Mouse (Mus musculus) heart, embryonic 11.5 days (tissue): ENCODE measurements at regions not wholly inside any gene's neighbourhood (a gene's known extent, or its start where the extent isn't known, plus 50 kb on each side); places are given as distances from the start of the nearest gene placed in this dataset.
A peak's percentile ranks its signal among the peaks of the same experiment; 100 is the strongest.

Experiments
- ATAC-seq: fragments of 200-750 bp; cut with Nextera tagmentation; replicated peaks from 2 replicates; pipeline ENCODE4 v1.8.0; 2017; ENCODE audit warnings: moderate library complexity; ENCODE audit not compliant: insufficient number of reproducible peaks, low FRiP score, low TSS enrichment
- H3K27ac ChIP-seq: fragments of 300-500 bp; sonication (generic); 2 replicates; pipeline ENCODE4 v1.5.1; 2014; ENCODE audit warnings: mild to moderate bottlenecking, low read depth, low read length
- H3K27me3 ChIP-seq: fragments of 300-500 bp; sonication (generic); 2 replicates; pipeline ENCODE4 v1.6.1; 2014; ENCODE audit warnings: mild to moderate bottlenecking, low read length, mixed read lengths; ENCODE audit not compliant: control insufficient read depth, insufficient read depth
- H3K36me3 ChIP-seq: fragments of 300-500 bp; sonication (generic); 2 replicates; pipeline ENCODE4 v1.6.1; 2014; ENCODE audit warnings: mild to moderate bottlenecking, low read length, moderate library complexity, mixed read lengths; ENCODE audit not compliant: control insufficient read depth, insufficient read depth
- H3K4me1 ChIP-seq: fragments of 300-500 bp; sonication (generic); 2 replicates; pipeline ENCODE4 v1.6.1; 2014; ENCODE audit warnings: low read length; ENCODE audit not compliant: control insufficient read depth, insufficient read depth
- H3K4me2 ChIP-seq: fragments of 300-500 bp; sonication (generic); 2 replicates; pipeline ENCODE4 v1.6.1; 2014; ENCODE audit warnings: mild to moderate bottlenecking, moderate library complexity
- H3K4me3 ChIP-seq: fragments of 300-500 bp; sonication (generic); 2 replicates; pipeline ENCODE4 v1.5.1; 2014; ENCODE audit warnings: low read depth, low read length
- H3K9ac ChIP-seq: fragments of 300-500 bp; sonication (generic); 2 replicates; pipeline ENCODE4 v1.6.1; 2014; ENCODE audit warnings: mild to moderate bottlenecking, low read depth, low read length, moderate library complexity
- H3K9me3 ChIP-seq: fragments of 300-500 bp; sonication (generic); replicated peaks from 2 replicates; pipeline ENCODE4 v1.6.1; 2016; ENCODE audit warnings: low read length; ENCODE audit not compliant: control insufficient read depth
- WGBS: fragments of 180-500 bp; shearing (Covaris S2); extraction: QIAGEN DNeasy Blood & Tissue Kit; methylation state at CpG from one replicate; pipeline ENCODE4 v1.1.7; 2014; ENCODE audit not compliant: insufficient replicate concordance; 5-methylcytosine and 5-hydroxymethylcytosine counted together

GRCm38 (mm10) chr15:42301956-42302355 is 2167.8 kb downstream of the 9330182O14Rik start:
- ATAC-seq: no peak
- H3K27ac ChIP-seq: no peak overlapping the region
- no peaks in the 10 kb centered on the region for H3K4me1 ChIP-seq
- no peaks in the 10 kb centered on the region for H3K36me3 ChIP-seq
- no peaks in the 10 kb centered on the region for H3K27me3 ChIP-seq
- H3K9ac ChIP-seq: no peak overlapping the region
- no peak overlapping the region for H3K4me3 ChIP-seq
- WGBS: 93% methylated on average over 1 of the region's 1 CpGs
- H3K9me3 ChIP-seq: no peaks in the 10 kb centered on the region
- H3K4me2 ChIP-seq: no peak overlapping the region

DNA sequence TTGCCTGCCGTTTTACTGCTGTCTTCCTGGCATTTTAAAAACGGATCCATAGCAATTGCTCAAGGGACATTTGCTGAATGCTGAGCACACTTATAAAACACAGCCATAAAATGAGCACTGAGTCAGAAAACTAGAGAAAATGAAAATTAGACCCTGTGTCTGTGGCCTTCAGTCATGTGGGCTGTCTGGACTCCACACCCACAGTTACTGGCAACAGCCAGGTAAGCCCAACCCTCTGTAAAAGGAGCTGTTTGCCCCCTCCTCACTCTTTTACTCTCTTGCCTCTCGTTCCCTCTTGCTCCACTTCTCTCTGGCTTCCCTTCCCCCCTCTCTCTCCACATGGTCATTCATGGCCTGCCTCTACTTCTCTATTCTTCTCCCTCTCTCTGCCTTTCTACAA is 2169.9 kb downstream of the 9330182O14Rik start:
- no peak overlapping the region for H3K27ac ChIP-seq
- no peaks in the 10 kb centered on the region for H3K27me3 ChIP-seq
- H3K4me1 ChIP-seq: no peaks in the 10 kb centered on the region
- H3K9me3 ChIP-seq: no peaks in the 10 kb centered on the region
- 69% methylated on average over 3 of the region's 3 CpGs for whole genome bisulfite sequencing
- H3K4me2 ChIP-seq: no peak overlapping the region
- no peak overlapping the region for H3K4me3 ChIP-seq
- ATAC-seq: no peak
- H3K36me3 ChIP-seq: no peaks in the 10 kb centered on the region
- H3K9ac ChIP-seq: no peak overlapping the region

DNA sequence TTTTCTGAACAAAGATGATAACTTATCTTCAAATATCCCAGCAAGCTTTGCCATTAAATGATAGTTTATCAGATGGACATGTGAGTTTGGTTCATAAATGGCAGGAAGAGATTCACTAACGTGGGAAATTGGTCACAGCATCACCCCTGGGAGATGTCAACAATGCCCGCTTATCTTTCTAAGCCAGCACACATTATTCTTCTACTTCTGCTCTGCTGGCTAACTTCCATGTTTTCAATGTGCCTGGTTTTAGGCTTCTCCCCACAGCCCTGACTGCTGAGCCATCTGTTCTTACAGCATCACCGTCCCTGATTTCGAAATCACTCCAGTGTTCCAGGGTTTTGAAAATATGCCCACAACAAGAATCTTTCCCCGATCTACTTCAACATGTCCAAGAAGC is 2175.4 kb downstream of the 9330182O14Rik start:
- H3K36me3 ChIP-seq: no peaks in the 10 kb centered on the region
- H3K4me2 ChIP-seq: no peak overlapping the region
- H3K27ac ChIP-seq: no peak overlapping the region
- no peaks in the 10 kb centered on the region for H3K27me3 ChIP-seq
- H3K9me3 ChIP-seq: no peaks in the 10 kb centered on the region
- no peak overlapping the region for H3K4me3 ChIP-seq
- no peak overlapping the region for H3K9ac ChIP-seq
- peaks cover 9% of the 10 kb centered on the region; the same call in 1 of the 2 replicates for H3K4me1 ChIP-seq
- no peak for ATAC-seq
- 53% methylated on average over 5 of the region's 5 CpGs for WGBS

- ATAC-seq: no peak
- WGBS: 54% methylated on average over 4 of the region's 4 CpGs
- no peak overlapping the region for H3K27ac ChIP-seq
Observed at GRCm38 (mm10) chr15:42311166-42311565, 2177.0 kb downstream of the 9330182O14Rik start.

DNA sequence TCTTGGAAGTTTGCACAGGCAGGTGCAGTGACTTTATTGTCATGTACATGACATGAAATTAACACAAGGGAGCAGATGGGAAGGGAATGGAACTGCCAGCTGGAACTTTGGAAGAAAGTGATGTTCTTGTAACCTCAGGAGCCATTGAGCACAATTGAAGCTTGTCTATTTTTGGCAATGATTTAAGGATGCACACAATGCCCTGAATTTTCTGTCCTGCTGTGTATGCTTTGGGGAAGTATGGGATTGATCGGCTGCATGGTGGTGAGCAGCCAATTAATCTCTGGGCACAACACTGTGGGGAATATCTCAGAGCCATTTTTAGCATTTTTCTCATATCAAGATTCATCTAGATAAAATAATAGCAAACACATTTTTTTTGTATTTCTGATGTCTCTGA is 2186.2 kb downstream of the 9330182O14Rik start:
- H3K9me3 ChIP-seq: no peaks in the 10 kb centered on the region
- H3K36me3 ChIP-seq: no peaks in the 10 kb centered on the region
- H3K4me2 ChIP-seq: no peak overlapping the region
- no peaks in the 10 kb centered on the region for H3K27me3 ChIP-seq
- no peak overlapping the region for H3K27ac ChIP-seq
- no peak overlapping the region for H3K4me3 ChIP-seq
- H3K4me1 ChIP-seq: no peaks in the 10 kb centered on the region
- no peak overlapping the region for H3K9ac ChIP-seq
- no peak for ATAC-seq
- 94% methylated on average over 1 of the region's 1 CpGs for WGBS

More at GRCm38 (mm10) chr15:42311166-42311565, 2177.0 kb downstream of the 9330182O14Rik start:
- Histone ChIP-seq H3K9ac (no peak overlapping the region), H3K4me3 (no peak overlapping the region), H3K4me2 (peak overlapping the region; percentile 2; the same call in 1 of the 2 replicates), H3K36me3 (no peaks in the 10 kb centered on the region), H3K4me1 (peaks cover 9% of the 10 kb centered on the region; the same call in 1 of the 2 replicates), H3K27me3 (no peaks in the 10 kb centered on the region), H3K9me3 (no peaks in the 10 kb centered on the region)

- Histone ChIP-seq H3K4me2 (no peak overlapping the region), H3K9ac (no peak overlapping the region), H3K4me3 (no peak overlapping the region), H3K27me3 (no peaks in the 10 kb centered on the region), H3K36me3 (no peaks in the 10 kb centered on the region), H3K9me3 (no peaks in the 10 kb centered on the region), H3K4me1 (no peaks in the 10 kb centered on the region), H3K27ac (no peak overlapping the region)
- no peak for ATAC-seq
- 79% methylated on average over 1 of the region's 1 CpGs for WGBS
Observed at GRCm38 (mm10) chr15:42322940-42323339, 2188.8 kb downstream of the 9330182O14Rik start.

DNA sequence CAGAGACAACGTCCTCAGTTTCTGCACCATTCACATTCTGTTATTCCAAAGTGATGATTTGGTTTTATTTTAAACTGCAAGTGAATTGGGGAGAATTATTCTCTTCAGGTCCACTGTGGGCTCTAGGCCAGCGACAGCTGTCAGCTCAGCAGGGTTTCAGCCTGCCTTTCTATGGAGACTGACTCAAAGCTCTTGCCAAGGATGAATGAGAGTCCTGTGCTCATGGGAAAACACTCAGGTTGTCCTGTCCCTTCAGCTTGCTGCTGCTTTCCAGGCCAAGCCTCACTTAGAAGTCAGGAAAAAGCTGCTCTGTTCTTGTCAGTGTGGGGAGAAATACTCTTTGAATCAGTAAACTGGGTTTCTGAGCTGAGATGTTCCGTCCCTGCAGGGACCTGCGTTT is 2191.1 kb downstream of the 9330182O14Rik start:
- ATAC-seq: no peak
- Histone ChIP-seq H3K27me3 (no peaks in the 10 kb centered on the region), H3K36me3 (no peaks in the 10 kb centered on the region), H3K4me2 (no peak overlapping the region), H3K9me3 (no peaks in the 10 kb centered on the region), H3K27ac (no peak overlapping the region), H3K9ac (no peak overlapping the region), H3K4me3 (no peak overlapping the region), H3K4me1 (no peaks in the 10 kb centered on the region)
- WGBS: 48% methylated on average over 4 of the region's 4 CpGs

DNA sequence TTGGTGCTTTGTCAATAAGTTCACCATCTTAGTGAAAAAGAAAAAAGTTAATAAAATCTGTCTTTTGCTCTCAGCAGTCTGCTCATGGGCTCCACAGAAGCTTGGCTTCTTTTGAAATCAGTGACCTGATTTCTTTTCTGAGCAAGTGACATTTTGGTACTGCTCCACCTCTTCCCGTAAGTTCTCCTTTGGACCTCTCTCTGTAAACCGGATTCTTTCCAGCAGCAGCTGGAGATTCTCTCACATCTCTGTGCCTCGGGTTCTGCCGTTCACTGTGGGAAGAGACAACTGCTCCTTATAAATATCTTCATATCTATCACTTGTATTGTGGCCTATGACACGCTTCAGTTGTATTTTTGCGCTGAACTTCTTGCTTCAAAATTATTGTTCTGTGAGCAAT is 2194.4 kb downstream of the 9330182O14Rik start:
- no peak overlapping the region for H3K27ac ChIP-seq
- H3K27me3 ChIP-seq: no peaks in the 10 kb centered on the region
- no peaks in the 10 kb centered on the region for H3K4me1 ChIP-seq
- H3K9ac ChIP-seq: no peak overlapping the region
- no peaks in the 10 kb centered on the region for H3K9me3 ChIP-seq
- no peak for ATAC-seq
- no peaks in the 10 kb centered on the region for H3K36me3 ChIP-seq
- 85% methylated on average over 6 of the region's 6 CpGs for WGBS
- H3K4me3 ChIP-seq: no peak overlapping the region
- no peak overlapping the region for H3K4me2 ChIP-seq

GRCm38 (mm10) chr15:42329742-42330141 is 2195.6 kb downstream of the 9330182O14Rik start:
- Histone ChIP-seq H3K9me3 (no peaks in the 10 kb centered on the region), H3K27me3 (no peaks in the 10 kb centered on the region), H3K4me1 (no peaks in the 10 kb centered on the region), H3K27ac (no peak overlapping the region), H3K36me3 (no peaks in the 10 kb centered on the region), H3K9ac (no peak overlapping the region), H3K4me3 (no peak overlapping the region), H3K4me2 (no peak overlapping the region)
- WGBS: 70% methylated on average over 4 of the region's 4 CpGs
- ATAC-seq: no peak
